Mouse (Mus musculus) naive thymus-derived CD4-positive, alpha-beta T cell, adult 5 months (primary cell): Measurements from ENCODE around the gene Atp6v1f. TPM values are rescaled to one million over a fixed set of nuclear protein-coding genes. Genes with fewer than 3 reads are reported as not detected.

Experiments
- polyA plus RNA-seq: library from polyadenylated mRNA; unstranded; fragments of 100-300 nt; shearing (Covaris generic); gene quantifications from one replicate; pipeline ENCODE4 v1.2.1, GENCODE M21; 2017

Gene Atp6v1f
- 277 TPM for polyA plus RNA-seq

GRCm38 (mm10) chr6:29467583-29468354, at the start of gene Atp6v1f:
Atp6v1f (plus strand) TSS chr6:29467718.

GRCm38 (mm10) chr6:29433038-29433803, 34.3 kb upstream of the Atp6v1f start, which contains the start of gene Flnc:
Flnc (plus strand) TSS chr6:29433256.

GRCm38 (mm10) chr6:29471137-29471536, 3.6 kb downstream of the Atp6v1f start, which contains the start of gene Atp6v1fnb:
Atp6v1fnb (plus strand) TSS chr6:29471437.

GRCm38 (mm10) chr6:29507447-29508309, 40.2 kb downstream of the Atp6v1f start, which contains the start of gene Kcp:
Kcp (minus strand) TSS chr6:29507952.

Other genes starting within 250 kb of the Atp6v1f start
- gene Hilpda, start 195.2 kb upstream of the Atp6v1f start, polyA plus RNA-seq: 25.5 TPM
- 0.73 TPM for gene Fam71f2, start 188.1 kb upstream of the Atp6v1f start, polyA plus RNA-seq
- not detected for gene Fam71f1, start 148.6 kb upstream of the Atp6v1f start, polyA plus RNA-seq
- gene Calu, start 119.6 kb upstream of the Atp6v1f start, polyA plus RNA-seq: 89.1 TPM
- 0.27 TPM for gene Opn1sw, start 79.2 kb upstream of the Atp6v1f start, polyA plus RNA-seq
- not detected for gene Ccdc136, start 71.4 kb upstream of the Atp6v1f start, polyA plus RNA-seq
- gene Flnc, start 34.5 kb upstream of the Atp6v1f start, polyA plus RNA-seq: not detected
- gene Atp6v1fnb, start 3.7 kb downstream of the Atp6v1f start, polyA plus RNA-seq: not detected
- gene Kcp, start 40.2 kb downstream of the Atp6v1f start, polyA plus RNA-seq: not detected
- gene Irf5, start 58.9 kb downstream of the Atp6v1f start, polyA plus RNA-seq: 2.4 TPM
- gene Tnpo3, start 142.2 kb downstream of the Atp6v1f start, polyA plus RNA-seq: 105 TPM
- gene Tspan33, start 226.5 kb downstream of the Atp6v1f start, polyA plus RNA-seq: 0.15 TPM